Mouse (Mus musculus) heart, postnatal 14 days (tissue): ENCODE measurements at regions not wholly inside any gene's neighbourhood (a gene's known extent, or its start where the extent isn't known, plus 50 kb on each side); places are given as distances from the start of the nearest gene placed in this dataset.
"Not testable (repeated sequence)": the region's sequence is repeated elsewhere in the genome, so short reads cannot be mapped to it uniquely, and the experiment has no call there.

ENCODE experiments used
- DNase-seq, 2 experiments: peaks; one replicate each; pipeline ENCODE4 v3.0.0; 2021 to 2022
- intact Hi-C: fragments of 180-260 bp; cut with DNase I; formaldehyde crosslinking; loops from one replicate; pipeline ENCODE4 v1.15.1; 2025

DNA sequence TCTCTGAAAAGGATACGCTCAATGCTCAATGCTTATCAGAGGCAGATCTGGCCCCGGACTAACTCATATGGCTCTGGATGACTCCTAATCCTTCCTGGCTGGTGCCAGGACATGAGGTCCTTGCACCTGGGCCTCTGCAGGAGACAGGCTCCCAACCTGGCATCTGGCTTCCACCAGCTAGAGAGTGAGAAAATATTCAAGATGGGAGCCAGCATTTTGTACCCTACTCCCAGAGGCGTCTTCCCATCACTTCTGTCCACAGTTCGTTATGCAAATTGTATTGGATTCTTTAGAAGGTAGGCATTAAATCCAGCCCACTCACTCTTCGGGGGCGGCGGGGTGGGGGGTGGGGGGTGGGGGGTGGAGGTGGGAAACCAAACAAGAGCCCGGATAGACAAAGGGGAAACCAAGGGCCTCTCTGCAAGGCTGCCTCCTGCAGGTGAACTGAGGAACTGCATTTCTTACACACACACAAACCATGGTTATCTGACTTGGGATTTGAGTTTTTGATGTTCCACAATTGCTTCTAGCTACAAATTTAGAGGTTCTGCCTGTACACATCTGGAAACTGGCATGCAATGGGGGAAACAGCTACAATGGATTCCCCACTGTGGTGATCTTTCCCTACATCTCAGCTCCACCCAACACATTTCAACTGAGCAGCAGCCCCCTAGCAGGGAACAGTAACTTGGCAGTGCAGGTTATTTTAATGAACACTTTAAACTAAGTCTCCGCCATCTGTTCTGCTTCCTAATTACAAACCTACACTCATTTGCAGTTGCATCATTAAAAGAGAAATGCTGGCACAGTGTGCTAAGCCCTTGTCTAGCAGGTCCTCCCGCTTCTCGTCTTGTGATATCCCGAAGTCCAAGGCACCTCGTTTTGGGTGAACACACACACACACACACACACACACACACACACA, 390.2 kb downstream of the Med10 start:
- no peak for DNase-seq
- intact Hi-C loops: no loop called here

DNA sequence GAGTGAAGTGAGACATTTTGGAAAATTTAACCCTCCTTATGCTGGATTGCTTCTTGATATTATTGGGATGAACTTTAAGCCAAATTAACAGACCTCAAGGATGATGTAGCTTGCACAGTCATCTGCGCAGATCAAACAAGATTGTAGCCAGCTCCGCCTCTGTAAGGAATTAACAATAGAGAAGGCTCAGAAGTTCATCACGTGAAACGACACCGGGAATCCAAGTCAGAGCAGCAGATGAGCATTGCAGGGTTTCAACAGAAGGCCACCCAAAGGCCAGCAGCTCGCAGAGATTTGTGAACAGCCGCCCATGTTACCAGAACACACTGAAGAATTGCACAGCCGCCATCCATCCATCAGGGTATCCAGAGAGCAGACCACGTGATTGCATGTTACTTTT, 391.1 kb downstream of the Med10 start:
- intact Hi-C loops: no loop called here
- no peak for DNase-seq

DNA sequence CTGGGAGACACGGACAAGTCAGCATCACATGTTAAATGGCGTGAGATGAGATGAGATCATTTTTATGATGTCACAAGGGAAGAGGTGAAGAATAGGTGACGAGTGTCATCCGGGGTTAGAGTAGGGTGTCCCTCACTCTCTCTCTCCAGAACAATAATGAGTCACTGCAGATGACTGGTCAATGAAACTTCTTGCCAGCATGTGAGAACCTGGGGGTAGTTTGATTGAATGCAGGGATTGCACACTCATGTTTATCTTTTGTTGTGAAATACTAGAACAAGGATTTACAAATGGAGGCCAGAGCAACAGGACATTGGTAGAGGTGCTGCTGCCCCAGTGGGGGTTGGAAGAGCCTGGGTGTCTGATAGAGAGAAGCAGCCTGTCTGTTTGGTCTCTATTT, 393.7 kb downstream of the Med10 start:
- intact Hi-C loops: no loop called here
- no peak for DNase-seq

DNA sequence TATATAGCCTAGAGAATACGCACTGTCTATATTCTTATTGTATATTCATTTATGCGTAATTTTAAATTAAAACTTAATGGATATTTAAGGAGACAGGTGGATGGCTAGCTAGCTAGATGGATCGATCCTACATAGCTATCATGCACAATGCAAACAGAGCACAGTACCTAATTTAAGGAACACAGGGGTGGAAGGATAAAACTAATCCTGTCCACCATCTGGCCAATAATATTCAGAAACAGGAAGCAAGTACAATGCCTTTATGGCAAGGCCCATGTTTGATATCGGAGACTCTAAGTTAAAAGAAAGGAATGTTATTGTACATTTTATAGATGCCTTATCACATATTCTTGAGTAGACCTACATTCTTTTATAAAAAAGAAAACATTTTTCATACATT, 396.4 kb downstream of the Med10 start:
- no peak for DNase-seq
- intact Hi-C loops: no loop called here

DNA sequence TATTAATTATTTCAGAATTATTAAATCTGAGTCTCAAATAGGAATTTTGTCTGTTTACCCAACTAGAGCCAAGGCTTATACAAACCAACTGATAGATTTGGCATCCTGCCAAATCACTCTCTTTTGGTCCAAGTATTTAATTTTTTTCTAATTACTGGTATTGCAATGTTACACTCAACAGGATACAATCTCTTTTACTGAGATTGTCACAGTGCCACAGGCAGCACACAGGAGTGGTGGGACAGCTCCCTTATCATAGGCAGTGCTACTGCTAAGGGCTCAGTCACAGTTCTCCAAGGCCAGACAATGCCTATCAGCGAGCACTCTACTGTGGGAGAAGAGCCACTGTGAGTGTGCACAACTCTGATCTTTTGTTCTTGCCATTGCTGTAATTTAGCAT, 396.9 kb downstream of the Med10 start:
- intact Hi-C loops: no loop called here

DNA sequence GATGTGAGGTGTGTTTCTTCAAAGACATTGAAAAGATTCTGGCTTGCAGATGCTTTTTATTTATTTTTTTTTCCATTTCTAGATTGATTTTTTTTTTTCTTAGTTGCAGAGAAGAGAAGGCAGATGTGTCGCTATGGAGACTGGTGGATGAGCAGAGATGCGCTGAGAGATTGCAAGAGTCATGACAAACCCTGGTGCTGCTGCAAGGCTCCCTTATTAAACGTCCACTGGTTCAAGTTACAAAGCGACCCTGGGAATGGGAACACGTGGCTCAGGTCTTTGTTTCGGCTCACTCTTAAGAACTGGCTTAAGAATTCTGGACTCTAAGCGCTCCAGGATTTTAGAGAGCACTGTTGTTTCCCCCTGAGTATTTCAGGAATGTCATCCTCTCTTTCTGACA, 403.1 kb downstream of the Med10 start:
- DNase-seq: no peak
- intact Hi-C loops: no loop called here

More for the DNA sequence above, 396.9 kb downstream of the Med10 start:
- no peak for DNase-seq

DNA sequence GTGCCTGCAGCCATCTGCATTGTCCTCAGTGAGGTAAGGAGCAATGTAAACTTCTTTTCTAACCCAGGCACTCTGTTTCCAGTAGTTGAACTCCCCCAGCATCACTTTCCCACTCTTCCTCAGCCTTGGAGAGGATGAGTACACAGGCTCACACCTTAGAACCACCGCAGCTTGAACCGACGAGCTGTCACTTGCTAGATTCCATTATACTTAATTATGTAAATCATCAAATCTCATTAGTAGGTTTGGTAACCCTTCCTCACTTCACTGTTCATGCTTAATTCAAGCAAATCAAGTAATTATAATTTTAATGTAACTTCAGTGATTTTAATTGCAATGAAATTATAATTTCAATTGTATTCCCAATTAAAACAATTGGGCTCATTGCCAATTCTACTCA, 408.0 kb downstream of the Med10 start:
- no peak for DNase-seq
- intact Hi-C loops: no loop called here

DNA sequence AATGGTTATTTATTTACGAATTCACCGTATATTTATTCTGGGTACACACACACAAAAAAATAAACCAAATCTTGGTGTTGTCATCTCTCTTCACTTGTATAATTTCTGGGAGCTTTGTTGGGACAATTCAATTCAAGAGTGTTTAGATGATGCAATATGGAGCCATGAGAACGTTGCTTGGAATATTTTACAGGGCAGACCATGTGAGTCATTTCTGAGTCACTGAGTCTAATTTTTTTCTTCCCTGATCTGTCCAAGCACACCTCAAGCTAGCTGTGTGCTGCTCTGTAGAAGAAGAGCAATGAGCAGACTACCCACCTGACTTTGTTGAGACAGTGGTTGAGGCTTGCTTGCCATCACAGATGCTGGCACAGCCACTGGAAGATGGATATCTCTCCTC, 410.8 kb downstream of the Med10 start:
- DNase-seq: no peak
- intact Hi-C loops: no loop called here

DNA sequence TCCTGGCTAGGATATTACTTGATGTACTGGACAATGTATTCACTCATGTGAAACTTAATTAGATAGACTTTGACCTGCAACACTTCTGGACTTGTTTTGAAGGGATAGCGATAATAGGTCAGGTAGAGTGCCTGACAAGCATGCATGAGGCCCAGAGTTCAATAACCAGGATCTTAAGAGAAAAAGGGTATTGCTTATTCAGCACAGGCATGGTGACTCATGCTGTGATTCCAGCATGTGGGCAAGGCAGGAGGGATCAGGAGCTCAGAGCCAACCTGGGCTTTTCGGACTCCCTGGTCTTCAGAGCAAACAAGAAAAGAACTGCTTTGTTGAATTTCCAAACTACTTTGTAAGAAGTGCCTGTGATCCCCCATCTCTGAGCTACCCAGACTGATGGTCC, 411.4 kb downstream of the Med10 start:
- intact Hi-C loops: no loop called here
- no peak for DNase-seq

DNA sequence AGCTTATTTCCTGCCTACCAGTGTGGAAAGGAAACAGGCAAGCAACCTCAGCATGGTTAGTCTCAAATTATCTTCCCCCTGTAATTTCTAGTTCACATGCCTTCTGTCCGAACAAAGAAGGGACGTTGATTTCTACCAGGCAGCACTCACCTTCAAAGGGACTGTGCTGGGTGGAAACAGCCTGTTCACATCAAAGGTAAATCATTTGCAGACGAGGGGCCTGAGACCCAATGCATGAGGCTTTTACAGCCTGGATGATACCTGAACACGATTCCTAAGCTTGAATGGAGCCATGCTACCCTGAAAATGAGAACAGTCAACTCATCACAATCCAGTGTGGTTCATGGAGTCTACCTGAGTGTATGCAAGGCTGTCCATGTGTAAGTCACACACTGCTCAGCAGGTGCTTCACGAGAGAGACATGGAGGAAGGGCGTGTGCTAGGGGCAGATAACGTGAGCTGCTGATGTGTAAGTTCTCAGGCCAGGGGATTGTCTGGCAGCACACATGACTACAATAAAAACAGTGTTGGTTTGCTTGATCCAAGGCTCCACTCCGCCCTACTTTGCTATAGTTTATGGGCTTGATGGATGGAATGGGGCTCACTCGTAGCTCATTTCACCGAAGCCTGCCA, 411.9 kb downstream of the Med10 start:
- intact Hi-C loops: no loop called here
- no peak for DNase-seq

DNA sequence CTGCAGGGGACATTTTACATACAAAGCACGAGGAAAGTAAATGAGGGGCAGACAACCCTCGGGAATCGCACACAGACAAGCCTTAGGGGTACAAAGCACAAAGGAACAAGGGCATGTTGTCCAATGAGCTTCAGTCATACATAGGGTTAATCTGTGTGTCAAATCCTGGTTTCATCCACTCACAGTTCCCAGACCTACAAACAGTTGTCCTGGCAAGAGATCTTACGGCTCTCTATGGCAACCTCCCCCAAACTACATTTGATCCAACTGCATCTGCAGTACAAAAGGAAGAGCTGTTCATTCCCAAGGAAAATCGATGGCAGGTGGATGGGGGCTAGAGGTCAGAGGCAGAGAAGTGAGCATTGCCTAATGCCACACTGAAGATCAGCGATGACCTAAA, 413.9 kb downstream of the Med10 start:
- intact Hi-C loops: no loop called here
- no peak for DNase-seq

DNA sequence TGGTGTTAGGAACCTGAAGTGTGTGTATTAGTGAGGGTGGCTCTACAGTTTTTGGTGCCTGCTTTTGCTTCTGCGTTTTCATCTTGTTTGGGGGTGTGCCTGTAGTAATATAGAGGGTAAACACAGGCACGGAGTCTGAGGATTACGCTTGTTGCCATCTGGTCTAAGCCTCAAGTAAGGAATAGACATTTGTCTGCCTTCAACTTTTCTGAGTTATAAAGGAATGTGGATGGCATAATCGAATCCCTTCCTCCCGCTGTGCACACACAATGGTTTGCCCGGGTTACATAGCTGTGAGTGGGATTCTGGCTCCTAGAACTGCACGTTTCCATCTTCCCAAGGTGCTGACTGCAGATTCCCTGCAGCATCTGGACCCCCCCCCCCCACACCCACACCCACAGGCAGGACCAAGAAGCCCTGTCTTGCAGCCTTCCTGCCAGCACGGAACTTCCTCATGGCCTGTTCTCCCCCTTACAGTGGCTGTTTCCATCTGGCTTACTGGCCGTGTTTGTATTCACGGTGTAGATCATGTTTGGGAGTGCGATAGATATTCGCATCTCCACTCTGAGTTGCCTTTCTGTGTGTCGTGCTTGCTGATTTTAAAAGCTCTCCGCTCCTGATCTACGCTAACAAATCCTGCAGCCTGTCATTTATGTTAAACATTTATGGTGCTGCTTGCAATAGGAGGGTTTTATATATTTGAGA, 415.4 kb downstream of the Med10 start:
- intact Hi-C loops: no loop called here

DNA sequence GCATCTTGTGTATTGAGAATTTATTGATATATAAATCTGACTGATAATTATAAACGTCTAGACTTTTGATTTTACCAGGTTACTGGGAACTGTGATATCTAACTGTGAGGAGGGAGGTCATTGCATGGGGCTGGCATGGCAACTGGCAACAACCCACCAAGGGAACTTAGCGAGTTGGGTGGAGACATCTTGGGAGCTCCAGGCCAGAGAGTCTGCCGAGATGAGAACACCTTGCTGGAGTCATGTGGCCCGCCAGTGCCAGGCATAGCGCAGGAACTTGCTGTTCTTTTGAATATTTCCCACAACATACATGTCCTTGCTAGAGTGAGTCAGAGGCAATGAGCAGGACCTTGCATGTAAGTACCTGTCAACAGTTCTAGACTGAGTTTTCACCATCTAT, 413.9 kb downstream of the Ice1 start:
- intact Hi-C loops: no loop called here
- no peak for DNase-seq

More for the DNA sequence above, 415.4 kb downstream of the Med10 start:
- no peak for DNase-seq

DNA sequence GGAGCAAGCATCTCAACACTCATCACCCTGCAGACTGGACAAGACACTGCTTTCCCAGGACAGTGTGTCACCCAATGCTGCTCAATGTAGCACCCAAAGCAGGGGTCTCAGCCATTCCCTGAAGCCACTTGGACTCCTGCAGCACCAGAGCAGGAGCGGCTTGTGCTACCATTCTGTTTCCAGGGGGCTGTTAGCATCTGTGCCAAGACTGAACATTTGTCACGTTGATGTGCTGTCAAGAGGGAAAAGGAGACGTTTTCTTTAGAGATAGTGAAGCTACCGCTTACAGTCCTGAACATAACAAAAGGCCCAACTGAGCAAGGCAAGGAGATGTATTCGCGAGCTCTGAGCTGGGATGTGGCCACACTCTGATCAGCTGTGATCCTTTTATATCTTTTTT, 410.3 kb downstream of the Ice1 start:
- no peak for DNase-seq
- intact Hi-C loops: no loop called here

DNA sequence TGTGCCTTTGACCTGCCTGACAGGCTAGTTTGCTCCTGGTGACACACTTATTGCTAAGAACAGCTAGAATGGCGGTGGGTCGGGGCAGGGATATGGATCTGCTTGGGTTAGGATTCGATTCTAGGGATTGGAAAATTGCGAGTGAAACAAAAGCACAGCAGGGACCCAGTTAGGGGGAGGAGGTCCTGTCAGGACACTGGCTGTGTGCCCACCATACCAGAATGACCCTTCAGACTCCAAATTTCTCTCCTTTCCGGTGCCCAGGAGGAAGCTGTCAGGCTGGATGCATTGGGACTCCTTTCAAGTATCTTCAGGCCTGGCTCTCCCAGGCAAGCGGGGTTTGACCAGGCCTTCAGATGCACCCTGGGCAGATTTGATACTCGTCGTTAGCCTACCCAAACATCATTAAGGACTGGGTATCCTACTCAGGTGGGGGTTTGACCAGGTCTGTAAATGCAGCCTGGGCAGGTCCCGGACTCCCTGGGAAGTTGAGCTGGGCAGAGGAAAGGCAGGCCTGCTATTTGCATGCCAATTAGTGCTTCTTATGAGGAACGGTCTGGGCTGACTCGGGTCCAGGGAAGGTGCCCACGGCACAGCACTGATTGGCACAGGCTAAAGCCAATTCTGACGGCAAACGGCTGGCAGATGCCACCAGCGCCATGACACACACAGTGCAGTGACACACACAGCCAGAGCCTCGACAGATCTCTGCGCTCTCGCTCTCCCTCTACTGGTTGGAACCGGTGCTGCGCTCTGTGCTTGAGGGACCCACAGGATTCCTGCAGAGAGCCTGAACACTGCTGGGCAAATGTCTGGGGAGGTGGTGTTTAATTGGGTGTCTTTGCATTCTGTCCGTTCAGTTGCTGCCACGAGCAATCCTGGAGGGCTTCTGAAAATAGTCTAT, 403.3 kb downstream of the Ice1 start:
- intact Hi-C loops: loop anchor here (2.0 to 10.0 kb wide), 2 partner anchors 493 to 539 kb away; no protein-coding TSS in a partner anchor
- DNase-seq: peak; percentile 59 to 79

DNA sequence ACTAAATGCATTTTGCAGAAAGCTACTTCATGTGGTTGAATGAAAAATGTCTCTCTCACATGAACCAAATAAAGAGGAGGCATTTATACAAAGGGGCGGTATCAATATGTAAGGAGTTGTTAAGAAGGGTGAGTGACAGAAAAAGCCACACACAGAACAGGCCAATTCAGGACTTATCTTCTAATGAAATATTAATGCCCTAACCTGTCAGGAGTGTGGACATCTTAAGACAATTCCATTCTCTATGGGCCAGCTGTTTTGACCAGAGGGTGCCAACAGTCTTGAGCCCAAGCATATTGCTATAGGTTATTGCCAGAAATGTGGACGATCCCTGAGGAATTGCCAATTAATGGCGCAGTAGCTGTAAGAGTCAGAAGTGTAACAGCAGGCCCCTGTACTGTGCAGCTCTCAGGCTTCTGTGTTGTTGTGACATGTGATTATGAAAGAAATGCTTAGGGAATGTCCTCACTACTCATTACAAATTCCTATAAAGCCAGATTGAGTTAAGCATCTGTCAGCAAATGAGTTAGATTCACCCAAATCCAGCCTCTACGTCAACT, 393.8 kb downstream of the Ice1 start:
- DNase-seq: no peak
- intact Hi-C loops: no loop called here

DNA sequence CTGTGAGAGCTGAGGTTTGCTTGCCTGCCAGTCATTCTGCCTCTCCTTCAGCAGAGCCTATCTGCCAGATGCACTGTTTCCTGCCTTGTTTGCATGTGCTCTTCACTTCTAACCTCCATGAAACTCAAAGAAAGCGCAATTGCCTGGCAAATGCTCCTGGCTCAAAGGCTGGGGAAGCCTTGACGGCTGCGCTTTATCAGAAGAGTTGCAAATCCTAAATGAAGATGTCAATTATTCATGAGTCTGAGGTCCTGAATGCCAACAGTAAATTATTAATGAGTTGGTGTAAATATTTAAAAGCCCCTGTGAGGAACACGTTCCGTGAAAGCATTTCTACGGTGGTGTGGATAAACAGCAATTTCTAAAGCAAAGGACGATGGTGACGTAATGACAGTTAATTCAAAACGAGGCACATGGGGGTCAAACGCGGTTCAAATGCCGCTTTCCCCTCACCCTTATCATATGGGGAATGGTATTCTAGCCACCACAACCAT, 377.4 kb downstream of the Ice1 start:
- DNase-seq: no peak
- intact Hi-C loops: no loop called here

DNA sequence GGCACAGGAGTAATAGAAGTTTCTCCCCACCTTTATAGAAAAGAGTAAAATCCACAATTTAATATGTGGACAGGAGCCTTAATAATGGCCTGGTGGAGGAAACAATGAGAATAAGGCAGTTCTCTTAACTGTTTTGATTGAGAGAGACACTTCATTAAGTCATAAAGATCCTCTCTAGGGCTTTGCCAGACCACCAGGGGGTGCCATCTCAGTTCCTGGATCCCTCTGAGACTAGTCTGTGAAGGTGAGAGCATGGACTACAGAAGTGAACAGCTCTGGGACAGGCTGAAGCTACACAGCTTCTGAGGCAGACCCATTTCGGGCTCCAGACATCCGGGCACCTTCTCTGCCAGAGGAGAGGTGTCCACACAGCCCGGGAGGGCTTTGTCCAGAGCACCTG, 373.8 kb downstream of the Ice1 start:
- no peak for DNase-seq
- intact Hi-C loops: no loop called here

DNA sequence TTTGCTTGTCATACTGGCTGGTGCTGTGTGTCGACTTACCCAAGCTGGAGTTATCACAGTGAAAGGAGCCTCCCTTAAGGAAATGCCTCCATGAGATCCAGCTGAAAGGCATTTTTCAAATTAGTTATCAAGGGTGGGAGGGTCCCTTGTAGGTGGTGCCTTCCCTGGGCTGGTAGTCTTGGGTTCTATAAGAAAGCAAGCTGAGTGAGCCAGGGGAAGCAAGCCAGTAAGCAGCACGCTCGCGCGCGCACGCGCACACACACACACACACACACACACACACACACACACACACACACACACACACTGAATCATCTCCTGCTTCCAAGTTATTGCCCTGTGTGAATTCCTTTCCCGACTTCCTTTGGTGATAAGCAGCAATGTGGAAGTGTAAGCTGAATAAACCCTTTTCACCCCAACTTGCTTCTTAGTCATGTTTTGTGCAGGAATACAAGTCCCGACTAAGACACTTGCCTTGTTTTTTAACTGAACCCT, 360.5 kb downstream of the Ice1 start:
- DNase-seq, intact Hi-C loops: not testable (repeated sequence)
